Mouse (Mus musculus) heart, embryonic 12.5 days (tissue): ENCODE results near the gene Gas8. TPM values are rescaled to one million over a fixed set of nuclear protein-coding genes. Genes with fewer than 3 reads are reported as not detected.

Experiments
- ATAC-seq: fragments of 200-750 bp; cut with Nextera tagmentation; 2 replicates; pipeline ENCODE4 v1.8.0; 2017; ENCODE audit warnings: moderate TSS enrichment, moderate library complexity; ENCODE audit not compliant: insufficient number of reproducible peaks, low FRiP score
- H3K27ac ChIP-seq: fragments of 300-500 bp; sonication (generic); 2 replicates; pipeline ENCODE4 v1.5.1; 2016; ENCODE audit warnings: mild to moderate bottlenecking, moderate library complexity; ENCODE audit not compliant: poor library complexity, severe bottlenecking
- H3K27me3 ChIP-seq: fragments of 300-500 bp; sonication (generic); replicated peaks from 2 replicates; pipeline ENCODE4 v1.6.1; 2016; ENCODE audit warnings: mild to moderate bottlenecking, moderate library complexity
- H3K36me3 ChIP-seq: fragments of 300-500 bp; sonication (generic); 2 replicates; pipeline ENCODE4 v1.6.1; 2016; ENCODE audit warnings: mild to moderate bottlenecking, moderate library complexity
- H3K4me1 ChIP-seq: fragments of 300-500 bp; sonication (generic); replicated peaks from 2 replicates; pipeline ENCODE4 v1.6.1; 2016; ENCODE audit warnings: mild to moderate bottlenecking
- H3K4me2 ChIP-seq: fragments of 300-500 bp; sonication (generic); 2 replicates; pipeline ENCODE4 v1.6.1; 2016; ENCODE audit warnings: mild to moderate bottlenecking, moderate library complexity
- H3K4me3 ChIP-seq: fragments of 300-500 bp; sonication (generic); 2 replicates; pipeline ENCODE4 v1.5.1; 2016; ENCODE audit warnings: mild to moderate bottlenecking
- H3K9ac ChIP-seq: fragments of 300-500 bp; sonication (generic); 2 replicates; pipeline ENCODE4 v1.6.1; 2016; ENCODE audit warnings: mild to moderate bottlenecking, moderate library complexity
- H3K9me3 ChIP-seq: fragments of 300-500 bp; sonication (generic); replicated peaks from 2 replicates; pipeline ENCODE4 v1.6.1; 2016; ENCODE audit warnings: mild to moderate bottlenecking, moderate library complexity
- WGBS: fragments of 180-500 bp; shearing (Covaris S2); methylation state at CpG from one replicate; pipeline ENCODE4 v1.1.7; 2016; 5-methylcytosine and 5-hydroxymethylcytosine counted together
- polyA plus RNA-seq: library from polyadenylated mRNA; unstranded; fragments of >200 nt; fragmentation: Nextera tagmentation; extraction: Ambion mirVana; gene quantifications from 2 replicates; pipeline ENCODE4 v1.2.1, GENCODE M21; 2016

The Gas8 gene
- polyA plus RNA-seq, 1 experiment from 2014 or later = 15.8 TPM

- Histone ChIP-seq H3K9me3 (peaks cover 8% of the 10 kb centered on the region; the same call in 1 of the 2 replicates), H3K4me3 (no peak overlapping the region), H3K27ac (no peak overlapping the region), H3K9ac (no peak overlapping the region), H3K4me1 (no peaks in the 10 kb centered on the region), H3K27me3 (no peaks in the 10 kb centered on the region), H3K36me3 (peaks cover 99% of the 10 kb centered on the region), H3K4me2 (no peak overlapping the region)
- 85% methylated on average over 11 of the region's 11 CpGs for WGBS
- no peak for ATAC-seq
Measured at GRCm38 (mm10) chr8:123498963-123499362, 19.7 kb upstream of the Gas8 start.

DNA sequence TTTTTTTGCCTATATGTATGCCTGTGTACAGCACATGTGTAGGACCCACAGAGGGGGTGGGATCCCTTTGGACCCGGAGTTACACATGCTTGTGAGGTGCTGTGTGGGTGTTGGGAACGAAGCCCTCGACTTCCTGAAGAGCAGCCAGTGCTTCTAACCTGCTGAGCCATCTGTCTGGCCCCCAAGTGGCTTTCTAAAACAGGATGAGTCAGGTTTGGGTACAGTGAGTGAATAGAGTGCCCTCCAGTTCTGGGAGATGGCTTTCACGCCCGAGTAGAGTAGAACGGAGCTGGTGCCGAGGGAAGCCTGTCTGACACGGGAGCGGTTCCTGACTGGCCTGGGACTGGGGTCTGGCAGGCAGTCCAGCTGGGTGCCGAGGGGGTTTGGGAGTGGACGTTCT, 19.1 kb upstream of the Gas8 start:
- Histone ChIP-seq H3K9ac (no peak overlapping the region), H3K27me3 (no peaks in the 10 kb centered on the region), H3K4me3 (no peak overlapping the region), H3K36me3 (peaks cover 99% of the 10 kb centered on the region), H3K9me3 (peaks cover 8% of the 10 kb centered on the region; the same call in 1 of the 2 replicates), H3K4me2 (no peak overlapping the region), H3K4me1 (no peaks in the 10 kb centered on the region), H3K27ac (no peak overlapping the region)
- ATAC-seq = no peak
- 92% methylated on average over 11 of the region's 11 CpGs for WGBS

DNA sequence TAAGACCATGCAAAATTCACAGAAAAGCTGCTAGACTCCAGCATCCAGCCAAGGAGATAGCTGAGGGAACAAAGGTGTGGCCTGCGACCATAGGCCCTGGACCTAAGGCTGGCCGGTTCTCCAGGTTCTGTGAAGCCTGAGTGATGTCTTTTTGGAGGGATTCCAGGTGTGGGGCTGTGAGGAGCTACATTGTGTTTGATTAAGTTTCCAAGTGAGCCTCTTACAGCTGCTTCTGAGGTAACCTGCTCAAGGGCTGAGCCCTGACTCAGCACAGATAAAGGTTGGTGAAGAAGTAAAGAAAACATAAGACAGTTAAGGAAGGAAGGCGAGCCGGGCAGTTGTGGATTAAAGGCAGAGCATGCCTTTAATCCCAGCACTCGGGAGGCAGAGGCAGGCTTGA, 16.4 kb upstream of the Gas8 start:
- no peak for ATAC-seq
- Histone ChIP-seq H3K36me3 (peaks cover 100% of the 10 kb centered on the region), H3K9me3 (peaks cover 8% of the 10 kb centered on the region; the same call in 1 of the 2 replicates), H3K27me3 (no peaks in the 10 kb centered on the region), H3K9ac (no peak overlapping the region), H3K4me2 (no peak overlapping the region), H3K4me3 (no peak overlapping the region), H3K27ac (no peak overlapping the region), H3K4me1 (no peaks in the 10 kb centered on the region)
- 88% methylated on average over 5 of the region's 5 CpGs for WGBS

GRCm38 (mm10) chr8:123503801-123504467, 14.7 kb upstream of the Gas8 start:
- H3K27ac ChIP-seq = no peak overlapping the region
- ATAC-seq = no peak
- WGBS = 93% methylated on average over 6 of the region's 6 CpGs

DNA sequence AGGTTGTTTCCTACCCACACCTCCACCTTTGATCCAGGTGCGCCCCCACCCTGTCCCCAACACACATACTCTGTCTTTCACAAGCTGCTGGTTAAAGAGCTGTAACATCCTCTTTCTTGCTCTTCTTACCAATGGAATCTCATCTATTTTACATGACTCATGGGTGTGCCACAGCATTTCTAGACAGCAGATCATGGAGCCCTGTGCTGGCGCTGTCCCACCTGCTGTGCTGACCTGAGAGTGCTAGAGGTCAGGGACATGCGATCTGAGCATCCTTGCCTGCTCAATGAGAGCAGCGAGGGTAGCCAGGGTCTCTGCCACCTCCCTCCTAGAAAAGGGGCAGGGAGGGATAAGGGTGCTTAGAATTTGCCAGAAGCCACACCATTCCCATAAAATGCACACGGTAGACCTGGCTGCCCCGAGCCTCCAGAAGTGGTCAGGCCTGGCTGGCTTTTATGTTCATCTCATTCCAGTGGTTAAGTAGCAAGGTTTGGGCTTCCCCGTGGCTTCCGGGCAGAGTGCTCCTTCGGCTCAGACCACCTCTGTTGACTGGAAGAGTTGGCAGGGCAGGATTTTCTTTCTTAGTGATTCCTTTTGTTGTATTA, 13.9 kb upstream of the Gas8 start:
- H3K4me2 ChIP-seq = no peak overlapping the region
- H3K4me1 ChIP-seq = no peaks in the 10 kb centered on the region
- peaks cover 8% of the 10 kb centered on the region; the same call in 1 of the 2 replicates for H3K9me3 ChIP-seq
- H3K36me3 ChIP-seq = peaks cover 100% of the 10 kb centered on the region
- ATAC-seq = no peak
- H3K4me3 ChIP-seq = no peak overlapping the region
- 0 out of 2 replicates have a peak, but pooled peaks cover 3% of the 10 kb centered on the region for H3K27me3 ChIP-seq
- H3K27ac ChIP-seq = no peak overlapping the region
- 92% methylated on average over 9 of the region's 9 CpGs for WGBS
- no peak overlapping the region for H3K9ac ChIP-seq

More at GRCm38 (mm10) chr8:123503801-123504467, 14.7 kb upstream of the Gas8 start:
- Histone ChIP-seq H3K36me3 (peaks cover 100% of the 10 kb centered on the region), H3K9ac (no peak overlapping the region), H3K9me3 (peaks cover 8% of the 10 kb centered on the region; the same call in 1 of the 2 replicates), H3K4me1 (no peaks in the 10 kb centered on the region), H3K4me2 (no peak overlapping the region), H3K4me3 (no peak overlapping the region), H3K27me3 (no peaks in the 10 kb centered on the region)

- peaks cover 99% of the 10 kb centered on the region for H3K36me3 ChIP-seq
- peaks cover 8% of the 10 kb centered on the region; the same call in 1 of the 2 replicates for H3K9me3 ChIP-seq
- no peak overlapping the region for H3K27ac ChIP-seq
- H3K9ac ChIP-seq = no peak overlapping the region
- WGBS = 87% methylated on average over 4 of the region's 4 CpGs
- no peak for ATAC-seq
- no peak overlapping the region for H3K4me3 ChIP-seq
- 0 out of 2 replicates have a peak, but pooled peaks cover 3% of the 10 kb centered on the region for H3K27me3 ChIP-seq
- no peaks in the 10 kb centered on the region for H3K4me1 ChIP-seq
- no peak overlapping the region for H3K4me2 ChIP-seq
Measured at GRCm38 (mm10) chr8:123505267-123505666, 13.4 kb upstream of the Gas8 start.

DNA sequence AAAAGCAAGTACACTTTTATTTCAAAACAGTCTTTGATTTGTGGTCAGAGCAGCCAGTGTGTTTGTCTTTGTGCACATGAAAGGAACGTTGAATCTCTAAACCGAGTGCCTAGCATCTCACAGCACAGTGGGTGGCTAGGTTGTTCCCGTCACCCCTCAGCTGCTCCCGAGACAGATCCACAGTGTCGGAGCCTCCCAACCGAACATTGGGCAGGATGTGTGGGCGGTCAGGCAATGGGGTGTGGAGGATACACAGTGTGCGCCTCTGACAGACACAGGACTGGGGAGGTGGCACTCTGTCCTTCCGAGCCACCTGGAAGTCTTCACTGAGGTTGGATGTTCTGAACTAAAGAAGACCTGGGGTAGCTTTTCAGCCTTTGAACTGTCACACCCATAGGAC, 12.9 kb upstream of the Gas8 start:
- H3K36me3 ChIP-seq = peaks cover 95% of the 10 kb centered on the region
- WGBS = 88% methylated on average over 9 of the region's 9 CpGs
- no peak overlapping the region for H3K27ac ChIP-seq
- no peaks in the 10 kb centered on the region for H3K4me1 ChIP-seq
- no peak overlapping the region for H3K9ac ChIP-seq
- peaks cover 8% of the 10 kb centered on the region; the same call in 1 of the 2 replicates for H3K9me3 ChIP-seq
- 0 out of 2 replicates have a peak, but pooled peaks cover 3% of the 10 kb centered on the region for H3K27me3 ChIP-seq
- H3K4me2 ChIP-seq = no peak overlapping the region
- no peak overlapping the region for H3K4me3 ChIP-seq
- ATAC-seq = no peak

DNA sequence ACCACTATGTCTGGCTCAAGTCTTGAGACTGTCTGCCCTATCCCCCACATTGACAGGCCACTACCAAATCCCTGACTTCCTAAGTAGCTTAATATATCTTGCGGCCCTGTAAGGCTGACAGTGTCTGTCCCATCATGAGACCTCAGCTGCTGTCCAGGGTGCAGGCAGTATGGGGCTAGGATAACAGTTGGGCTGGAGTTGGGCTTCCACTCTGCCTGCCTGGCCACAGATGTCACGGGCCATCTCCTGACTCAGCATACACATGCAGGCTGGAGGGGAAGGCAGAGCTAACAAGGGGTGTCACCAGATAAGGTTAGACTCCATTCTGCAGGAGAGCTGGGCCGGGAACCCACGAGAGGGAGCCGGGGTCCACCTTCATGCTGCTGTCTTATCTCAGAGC, 11.5 kb upstream of the Gas8 start:
- peaks cover 80% of the 10 kb centered on the region for H3K36me3 ChIP-seq
- H3K27ac ChIP-seq = no peak overlapping the region
- no peaks in the 10 kb centered on the region for H3K4me1 ChIP-seq
- H3K9me3 ChIP-seq = peaks cover 8% of the 10 kb centered on the region; the same call in 1 of the 2 replicates
- no peak overlapping the region for H3K4me2 ChIP-seq
- no peak overlapping the region for H3K9ac ChIP-seq
- 76% methylated on average over 5 of the region's 5 CpGs for WGBS
- no peak overlapping the region for H3K4me3 ChIP-seq
- no peak for ATAC-seq
- H3K27me3 ChIP-seq = 0 out of 2 replicates have a peak, but pooled peaks cover 3% of the 10 kb centered on the region

- H3K27ac ChIP-seq = no peak overlapping the region
- WGBS = 64% methylated on average over 5 of the region's 5 CpGs
- no peak for ATAC-seq
Measured at GRCm38 (mm10) chr8:123510819-123511218, 7.8 kb upstream of the Gas8 start.

DNA sequence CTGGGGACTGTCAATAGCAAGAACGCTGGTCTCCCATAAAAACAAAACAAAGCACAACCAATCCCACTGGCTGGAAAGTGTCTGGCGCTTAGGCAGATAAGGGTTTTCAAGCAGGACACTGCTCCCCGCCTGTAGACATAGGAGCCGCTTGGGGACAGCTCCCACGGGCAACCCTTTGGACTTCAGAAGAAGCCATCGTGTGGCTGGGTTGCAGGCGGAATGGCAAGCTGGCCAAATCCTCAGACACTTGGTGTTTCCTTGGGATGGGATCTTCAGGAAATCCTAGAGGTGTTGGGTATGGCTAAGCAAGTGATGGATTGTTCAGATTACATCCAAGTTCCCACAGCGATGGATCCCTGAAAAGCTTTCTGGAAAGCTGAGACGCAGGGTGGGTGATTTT, 4.5 kb upstream of the Gas8 start:
- Histone ChIP-seq H3K27me3 (peaks cover 57% of the 10 kb centered on the region), H3K4me1 (peaks cover 27% of the 10 kb centered on the region), H3K36me3 (peaks cover 10% of the 10 kb centered on the region), H3K4me2 (peak overlapping the region; percentile 98), H3K9ac (peak overlapping the region; percentile 76; the same call in 1 of the 2 replicates), H3K9me3 (no peaks in the 10 kb centered on the region), H3K4me3 (peak overlapping the region; percentile 66), H3K27ac (no peak overlapping the region)
- ATAC-seq = no peak
- 3% methylated on average over 9 of the region's 9 CpGs for WGBS

More at GRCm38 (mm10) chr8:123510819-123511218, 7.8 kb upstream of the Gas8 start:
- no peak overlapping the region for H3K4me3 ChIP-seq
- H3K9me3 ChIP-seq = no peaks in the 10 kb centered on the region
- no peak overlapping the region for H3K9ac ChIP-seq
- H3K4me1 ChIP-seq = peaks cover 22% of the 10 kb centered on the region
- peaks cover 43% of the 10 kb centered on the region for H3K36me3 ChIP-seq
- H3K4me2 ChIP-seq = no peak overlapping the region
- peaks cover 38% of the 10 kb centered on the region for H3K27me3 ChIP-seq

GRCm38 (mm10) chr8:123514781-123515539, 3.7 kb upstream of the Gas8 start, which contains the start of gene Dbndd1:
Gene Dbndd1 (minus strand): TSS chr8:123515463.
- Histone ChIP-seq H3K27ac (no peak within 1 kb of the TSS), H3K4me2 (peak within 1 kb of the TSS; percentile 98), H3K4me3 (peak within 1 kb of the TSS; percentile 66), H3K4me1 (peaks cover 32% of the 10 kb centered on the region), H3K9me3 (no peaks in the 10 kb centered on the region), H3K36me3 (peaks cover 2% of the 10 kb centered on the region; the same call in 1 of the 2 replicates), H3K27me3 (peaks cover 54% of the 10 kb centered on the region), H3K9ac (peak within 1 kb of the TSS; percentile 76)
- ATAC-seq = peak; percentile 27
- under 1% methylated on average over 59 of the region's 63 CpGs for WGBS
